Mouse (Mus musculus) c-Kit-positive CD71-negative TER-119-negative erythroid progenitor cells, embryonic 14.5 days (primary cell): ENCODE data around the gene Ttc38.
"Not testable (repeated sequence)": the region's sequence is repeated elsewhere in the genome, so short reads cannot be mapped to it uniquely, and the experiment has no call there.

ENCODE experiments used
- DNase-seq: peaks from one replicate; pipeline ENCODE4 v3.0.0-alpha.2; 2013; ENCODE audit warnings: low read depth

Ttc38 gene

GRCm38 (mm10) chr15:85826676-85827075 lies 5.4 kb upstream of the Ttc38 start:
- DNase-seq: no peak

GRCm38 (mm10) chr15:85828071-85828470 lies 4.0 kb upstream of the Ttc38 start:
- no peak for DNase-seq

GRCm38 (mm10) chr15:85829470-85829869 lies 2.6 kb upstream of the Ttc38 start:
- DNase-seq: no peak

GRCm38 (mm10) chr15:85832599-85832998 lies 493 bp downstream of the Ttc38 start:
- no peak for DNase-seq

GRCm38 (mm10) chr15:85835335-85835734 lies 3.2 kb downstream of the Ttc38 start:
- no peak for DNase-seq

- DNase-seq: no peak
Measured at GRCm38 (mm10) chr15:85836887-85837286, 4.8 kb downstream of the Ttc38 start.

- DNase-seq: no peak
Measured at GRCm38 (mm10) chr15:85840983-85841382, 8.9 kb downstream of the Ttc38 start.

- no peak for DNase-seq
Measured at GRCm38 (mm10) chr15:85841796-85842360, 9.8 kb downstream of the Ttc38 start.

- DNase-seq: no peak
Measured at GRCm38 (mm10) chr15:85845071-85845470, 13.0 kb downstream of the Ttc38 start.

GRCm38 (mm10) chr15:85851656-85852392 lies 19.7 kb downstream of the Ttc38 start:
- DNase-seq: no peak

GRCm38 (mm10) chr15:85858980-85859489 lies 26.9 kb downstream of the Ttc38 start:
- no peak for DNase-seq

GRCm38 (mm10) chr15:85859490-85860031 lies 27.5 kb downstream of the Ttc38 start, which contains the start of gene Gtse1:
Gene Gtse1 (plus strand): TSS chr15:85859745.
- peak; percentile 90 for DNase-seq

- not testable (repeated sequence) for DNase-seq
Measured at GRCm38 (mm10) chr15:85865913-85866312, 33.8 kb downstream of the Ttc38 start.

- DNase-seq: peak; percentile 67
Measured at GRCm38 (mm10) chr15:85867696-85868095, 35.6 kb downstream of the Ttc38 start.

- no peak for DNase-seq
Measured at GRCm38 (mm10) chr15:85877336-85877735, 45.2 kb downstream of the Ttc38 start.

GRCm38 (mm10) chr15:85878848-85879497 lies 46.9 kb downstream of the Ttc38 start, which contains the start of gene Trmu:
Gene Trmu (plus strand): TSS chr15:85879312.
- peak; percentile 79 for DNase-seq

GRCm38 (mm10) chr15:85879498-85879895 lies 47.4 kb downstream of the Ttc38 start:
- DNase-seq: no peak

- DNase-seq: no peak
Measured at GRCm38 (mm10) chr15:85885606-85886005, 53.5 kb downstream of the Ttc38 start.

GRCm38 (mm10) chr15:85889235-85889634 lies 57.1 kb downstream of the Ttc38 start:
- no peak for DNase-seq

GRCm38 (mm10) chr15:85891971-85892370 lies 59.9 kb downstream of the Ttc38 start:
- DNase-seq: no peak

GRCm38 (mm10) chr15:85892498-85893118 lies 60.5 kb downstream of the Ttc38 start:
- no peak for DNase-seq

- no peak for DNase-seq
Measured at GRCm38 (mm10) chr15:85893871-85894270, 61.8 kb downstream of the Ttc38 start.
